Mouse (Mus musculus): ENCODE results near the gene Sephs2.

DNA sequence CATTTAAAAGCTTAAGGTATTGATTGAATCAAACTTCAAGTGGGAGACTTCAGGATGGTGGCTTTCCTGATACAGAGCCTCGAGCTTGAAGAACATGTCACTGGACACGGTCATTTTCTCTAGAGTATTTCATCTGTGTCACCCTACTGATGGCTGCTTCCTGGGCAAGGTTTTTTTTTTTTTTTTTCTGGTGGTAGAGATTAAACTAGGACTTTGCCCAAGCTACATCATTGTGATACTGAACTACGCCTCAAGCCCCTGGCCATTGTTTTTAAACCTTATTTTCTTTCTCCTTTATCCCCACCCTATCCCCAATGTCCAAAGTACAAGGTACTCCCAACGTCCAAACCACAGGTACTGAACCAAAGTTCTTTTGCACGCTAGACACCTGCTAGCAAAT, 3.2 kb downstream of the Sephs2 start:
- TF ChIP-seq CTCF (IDR thresholded peaks at IDR 0.05; ENCODE audit: control insufficient read depth, insufficient read depth, low read length): no peak
- TF ChIP-seq POLR2A (IDR thresholded peaks at IDR 0.05; ENCODE audit: borderline replicate concordance, control insufficient read depth, low read depth, low read length): no peak

Data from bone marrow, adult 2 months (tissue).